Mouse (Mus musculus): Measurements from ENCODE around the gene Gtf2f2.

DNA sequence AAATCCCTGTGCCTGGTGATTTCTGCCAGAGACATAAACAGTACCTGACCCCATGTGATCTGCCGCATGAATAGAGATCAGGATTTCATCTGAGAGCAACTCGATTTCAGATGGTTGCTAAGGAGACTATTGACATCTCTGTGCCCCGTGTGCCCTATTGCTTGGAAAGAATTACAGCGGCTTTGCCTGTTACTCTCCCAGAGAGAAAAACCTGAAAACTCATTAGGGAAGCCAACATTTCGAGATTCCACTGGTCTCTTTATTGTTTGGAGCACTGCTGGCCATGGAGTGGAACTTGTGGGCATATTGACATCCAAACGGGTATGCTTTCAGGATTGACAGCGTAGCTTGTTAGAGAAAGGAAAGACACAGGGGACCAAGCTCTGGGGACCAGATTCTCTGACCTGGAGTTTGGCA, 22.6 kb upstream of the Gtf2f2 start:
- no peak for TF ChIP-seq MYOD1 (IDR thresholded peaks at IDR 0.05; ENCODE audit: control insufficient read depth in 1 of 3, insufficient read length in 2 of 3, low read depth in 2 of 3)
- TF ChIP-seq MAX (IDR thresholded peaks at IDR 0.05; ENCODE audit: low read depth): no peak
- no peak for TF ChIP-seq TCF12 (IDR thresholded peaks at IDR 0.05; ENCODE audit: insufficient read depth, poor library complexity, severe bottlenecking)
- TF ChIP-seq POLR2A (IDR thresholded peaks at IDR 0.05; ENCODE audit: insufficient read length, low read depth): no peak
- TF ChIP-seq SRF (IDR thresholded peaks at IDR 0.05; ENCODE audit: control insufficient read depth, insufficient read length, low read depth): no peak
- no peak for TF ChIP-seq MYOG (IDR thresholded peaks at IDR 0.05; ENCODE audit: control insufficient read depth in 1 of 3, insufficient read depth in 1 of 3, insufficient read length in 2 of 3, low read depth in 2 of 3)
- no peak for TF ChIP-seq CEBPB (IDR thresholded peaks at IDR 0.05; ENCODE audit: insufficient read depth, poor library complexity, severe bottlenecking)
- TF ChIP-seq USF1 (IDR thresholded peaks at IDR 0.05; ENCODE audit: low read depth): no peak
- TF ChIP-seq POLR2AphosphoS2 (IDR thresholded peaks at IDR 0.05; ENCODE audit: insufficient read length, low read depth): no peak
